Comparison of ENCODE assay signal across 19 mouse cellular contexts in genomic region chr2:154650404-154650803, GRCm38 (mm10). TPM values are rescaled to one million over a fixed set of nuclear protein-coding genes. Genes with fewer than 3 reads are reported as not detected.
A peak's percentile ranks its signal among the peaks of the same experiment; 100 is the strongest.
DNase-seq lines count a peak whose midpoint lies in the region; ATAC-seq lines count a peak whose summit lies in the region.
"Had no signal": no experiment of that assay in that cellular context is flagged by ENCODE, and none has a peak within 500 bp of the region (broad histone marks: within the 10 kb centered on the region; RNA-seq: fewer than 3 reads in every experiment).

No protein-coding gene starts in this region.

- H3K27ac ChIP-seq in kidney, embryonic 14.5 days (ENCODE audit: low read depth, low read length) = peak overlapping the region; percentile 51; the same call in 1 of the 2 replicates
- H3K27ac ChIP-seq in lung, embryonic 16.5 days (ENCODE audit: low read length) = peak overlapping the region; percentile 93
- peak overlapping the region; percentile 61; the same call in 1 of the 2 replicates for H3K27ac ChIP-seq in embryonic facial prominence, embryonic 10.5 days (replicated peaks)
- peak overlapping the region; percentile 87 for H3K27ac ChIP-seq in stomach, embryonic 15.5 days
- H3K27ac ChIP-seq: limb, embryonic 13.5 days had no signal

- no peak for ATAC-seq in kidney, embryonic 14.5 days (ENCODE audit: low FRiP score, low TSS enrichment)
- ATAC-seq in lung, embryonic 16.5 days (ENCODE audit: low read depth) = no peak
- ATAC-seq in stomach, embryonic 15.5 days (ENCODE audit: insufficient read depth, low FRiP score, low read depth) = no peak
- ATAC-seq: liver, postnatal 0 days; midbrain, embryonic 16.5 days had no signal

- no peak for DNase-seq in kidney, adult 11 months
- DNase-seq in lung, postnatal 10 days = no peak
- no peak for DNase-seq in embryonic facial prominence, embryonic 10.5 days (ENCODE audit: low spot score)
- no peak for DNase-seq in urinary bladder, postnatal 14 days (ENCODE audit: low spot score)
- no peak for DNase-seq in urinary bladder, postnatal 25 days (ENCODE audit: low spot score)
- DNase-seq: adrenal gland, adult 8-10 months; cerebellum, postnatal 25 days; gastrocnemius, postnatal 14 days; kidney, postnatal 25 days; layer of hippocampus, adult 9-11 months; liver, postnatal 0 days; thymus, postnatal 25 days had no signal

- H3K9ac ChIP-seq in kidney, embryonic 14.5 days (ENCODE audit: low read depth, low read length) = no peak overlapping the region
- no peak overlapping the region for H3K9ac ChIP-seq in lung, embryonic 16.5 days (ENCODE audit: low read length)
- no peak overlapping the region for H3K9ac ChIP-seq in stomach, embryonic 15.5 days
- H3K9ac ChIP-seq: limb, embryonic 13.5 days; liver, postnatal 0 days had no signal

- H3K27me3 ChIP-seq in kidney, embryonic 14.5 days (ENCODE audit: control insufficient read depth, insufficient read depth, low read length) = no peaks in the 10 kb centered on the region
- no peaks in the 10 kb centered on the region for H3K27me3 ChIP-seq in lung, embryonic 16.5 days (ENCODE audit: control insufficient read depth, insufficient read depth, low read depth, low read length)
- H3K27me3 ChIP-seq in embryonic facial prominence, embryonic 10.5 days (replicated peaks; ENCODE audit: low read depth, poor library complexity, severe bottlenecking) = no peaks in the 10 kb centered on the region
- no peaks in the 10 kb centered on the region for H3K27me3 ChIP-seq in stomach, embryonic 15.5 days (replicated peaks)
- H3K27me3 ChIP-seq: limb, embryonic 13.5 days; megakaryocyte, embryonic 14.5 days had no signal

- H3K4me3 ChIP-seq in kidney, embryonic 14.5 days (ENCODE audit: low read length) = no peak overlapping the region
- no peak overlapping the region for H3K4me3 ChIP-seq in lung, embryonic 16.5 days (ENCODE audit: low read length)
- H3K4me3 ChIP-seq in embryonic facial prominence, embryonic 10.5 days = no peak overlapping the region
- no peak overlapping the region for H3K4me3 ChIP-seq in stomach, embryonic 15.5 days (replicated peaks)
- H3K4me3 ChIP-seq: limb, embryonic 13.5 days; megakaryocyte, embryonic 14.5 days had no signal

- WGBS in kidney, embryonic 14.5 days = 89% methylated on average over 3 of the region's 3 CpGs
- WGBS in lung, embryonic 16.5 days = 65% methylated on average over 3 of the region's 3 CpGs
- WGBS in embryonic facial prominence, embryonic 10.5 days = 85% methylated on average over 3 of the region's 3 CpGs
- 65% methylated on average over 3 of the region's 3 CpGs for WGBS in stomach, embryonic 15.5 days

- H3K4me1 ChIP-seq in kidney, embryonic 14.5 days (ENCODE audit: control insufficient read depth, insufficient read depth, low read length) = no peaks in the 10 kb centered on the region
- H3K4me1 ChIP-seq in lung, embryonic 16.5 days (replicated peaks; ENCODE audit: control insufficient read depth, insufficient read depth, low read length) = no peaks in the 10 kb centered on the region
- H3K4me1 ChIP-seq in embryonic facial prominence, embryonic 10.5 days = peaks cover 13% of the 10 kb centered on the region
- H3K4me1 ChIP-seq in stomach, embryonic 15.5 days = peaks cover 5% of the 10 kb centered on the region; the same call in 1 of the 2 replicates
- H3K4me1 ChIP-seq: limb, embryonic 13.5 days had no signal

- H3K9me3 ChIP-seq in kidney, embryonic 14.5 days (ENCODE audit: control insufficient read depth, low read length) = no peaks in the 10 kb centered on the region
- H3K9me3 ChIP-seq in lung, embryonic 16.5 days (ENCODE audit: control insufficient read depth, low read length) = no peaks in the 10 kb centered on the region
- no peaks in the 10 kb centered on the region for H3K9me3 ChIP-seq in embryonic facial prominence, embryonic 10.5 days
- no peaks in the 10 kb centered on the region for H3K9me3 ChIP-seq in stomach, embryonic 15.5 days
- H3K9me3 ChIP-seq: limb, embryonic 13.5 days had no signal

- no peak overlapping the region for H3K4me2 ChIP-seq in kidney, embryonic 14.5 days (replicated peaks; ENCODE audit: low read depth, low read length)
- no peak overlapping the region for H3K4me2 ChIP-seq in lung, embryonic 16.5 days (ENCODE audit: low read depth, low read length)
- H3K4me2 ChIP-seq in stomach, embryonic 15.5 days = no peak overlapping the region
- H3K4me2 ChIP-seq: limb, embryonic 13.5 days had no signal

- peaks cover 5% of the 10 kb centered on the region; the same call in 1 of the 2 replicates for H3K36me3 ChIP-seq in kidney, embryonic 14.5 days (ENCODE audit: control insufficient read depth, insufficient read depth, low read length)
- H3K36me3 ChIP-seq in lung, embryonic 16.5 days (ENCODE audit: control insufficient read depth, insufficient read depth, low read length) = no peaks in the 10 kb centered on the region
- peaks cover 10% of the 10 kb centered on the region for H3K36me3 ChIP-seq in embryonic facial prominence, embryonic 10.5 days (replicated peaks)
- no peaks in the 10 kb centered on the region for H3K36me3 ChIP-seq in stomach, embryonic 15.5 days

RNA-seq across cellular contexts. Expression of gene Chmp4b, which starts 1.1 kb away (rescaled TPM):
- polyA plus RNA-seq in kidney, embryonic 14.5 days (2014; fragmentation: Nextera tagmentation; extraction: Ambion mirVana) = 13.9 and 19.5 TPM in 2 replicates
- 19.3 and 22.6 TPM in 2 replicates for polyA plus RNA-seq in lung, embryonic 16.5 days (2015; fragmentation: Nextera tagmentation; extraction: Ambion mirVana)
- polyA plus RNA-seq in embryonic facial prominence, embryonic 10.5 days (2016; fragmentation: Nextera tagmentation; extraction: Ambion mirVana) = 12.8 and 14.7 TPM in 2 replicates
- 35.9 and 40.0 TPM in 2 replicates for polyA plus RNA-seq in stomach, embryonic 15.5 days (2015; fragmentation: Nextera tagmentation; extraction: Ambion mirVana)

RNA-seq across cellular contexts. Expression of gene 4930519P11Rik, which starts 37.2 kb away (rescaled TPM):
- polyA plus RNA-seq in kidney, embryonic 14.5 days (2014; fragmentation: Nextera tagmentation; extraction: Ambion mirVana) = 0.72 and 0.89 TPM in 2 replicates
- polyA plus RNA-seq in lung, embryonic 16.5 days (2015; fragmentation: Nextera tagmentation; extraction: Ambion mirVana) = 0.48 TPM in 1 of 2 replicates, not detected in the other
- polyA plus RNA-seq in embryonic facial prominence, embryonic 10.5 days (2016; fragmentation: Nextera tagmentation; extraction: Ambion mirVana) = not detected in 2 replicates
- polyA plus RNA-seq in stomach, embryonic 15.5 days (2015; fragmentation: Nextera tagmentation; extraction: Ambion mirVana) = 0.30 and 0.78 TPM in 2 replicates
- polyA plus RNA-seq: heart, postnatal 0 days had no signal

RNA-seq across cellular contexts. Expression of gene Zfp341, which starts 37.3 kb away (rescaled TPM):
- 1.1 and 1.3 TPM in 2 replicates for polyA plus RNA-seq in kidney, embryonic 14.5 days (2014; fragmentation: Nextera tagmentation; extraction: Ambion mirVana)
- polyA plus RNA-seq in lung, embryonic 16.5 days (2015; fragmentation: Nextera tagmentation; extraction: Ambion mirVana) = 0.88 and 1.0 TPM in 2 replicates
- 1.1 TPM in 2 replicates for polyA plus RNA-seq in embryonic facial prominence, embryonic 10.5 days (2016; fragmentation: Nextera tagmentation; extraction: Ambion mirVana)
- polyA plus RNA-seq in stomach, embryonic 15.5 days (2015; fragmentation: Nextera tagmentation; extraction: Ambion mirVana) = 0.83 and 0.88 TPM in 2 replicates

RNA-seq across cellular contexts. Expression of gene Pxmp4, which starts 46.9 kb away (rescaled TPM):
- 20.4 and 25.9 TPM in 2 replicates for polyA plus RNA-seq in kidney, embryonic 14.5 days (2014; fragmentation: Nextera tagmentation; extraction: Ambion mirVana)
- polyA plus RNA-seq in lung, embryonic 16.5 days (2015; fragmentation: Nextera tagmentation; extraction: Ambion mirVana) = 31.4 and 33.1 TPM in 2 replicates
- polyA plus RNA-seq in embryonic facial prominence, embryonic 10.5 days (2016; fragmentation: Nextera tagmentation; extraction: Ambion mirVana) = 11.6 and 13.8 TPM in 2 replicates
- polyA plus RNA-seq in stomach, embryonic 15.5 days (2015; fragmentation: Nextera tagmentation; extraction: Ambion mirVana) = 26.8 and 30.2 TPM in 2 replicates
